Mouse (Mus musculus): ENCODE measurements around the gene Kdm4b.

DNA sequence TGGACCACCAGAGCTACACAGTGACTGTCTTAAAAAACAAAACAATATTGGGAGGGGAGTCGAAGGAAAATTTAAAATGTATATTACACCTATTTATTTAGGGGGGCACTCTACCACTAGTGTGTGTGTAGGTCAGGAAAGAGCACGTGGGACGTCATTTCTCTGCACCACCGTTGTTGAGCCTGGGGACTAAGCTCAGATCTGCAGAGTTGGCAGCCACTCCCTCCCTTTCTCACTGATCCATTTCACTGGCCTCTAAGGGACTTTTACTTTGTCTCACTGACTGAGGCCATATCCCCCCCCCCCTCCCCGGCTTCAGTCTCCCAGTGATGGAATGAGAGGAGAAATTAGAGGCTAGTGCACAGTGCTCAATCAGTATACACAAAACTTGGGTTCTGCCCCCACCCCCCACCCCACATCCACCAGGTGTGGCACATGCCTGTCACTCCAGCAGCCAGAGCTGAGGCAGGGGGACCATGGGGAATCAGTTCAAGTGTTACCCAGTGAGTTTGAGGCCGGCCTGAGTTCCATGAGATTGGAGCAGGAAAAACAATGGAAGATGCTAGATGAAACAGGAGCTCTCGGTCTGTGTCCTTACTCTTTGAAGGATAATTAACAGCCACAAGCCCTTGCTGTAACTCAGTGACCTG, 33.9 kb upstream of the Kdm4b start:
- TF ChIP-seq GATA1 (IDR thresholded peaks at IDR 0.05; ENCODE audit: borderline replicate concordance, low read length) = no peak
- TF ChIP-seq FLI1 (IDR thresholded peaks at IDR 0.05; ENCODE audit: low read length) = no peak
